ENCODE assay signal across 9 mouse cellular contexts in genomic region chr9:21769558-21770183, GRCm38 (mm10). TPM values are rescaled to one million over a fixed set of nuclear protein-coding genes. Genes with fewer than 3 reads are reported as not detected.
DNase-seq lines count a peak whose midpoint lies in the region; ATAC-seq and TF ChIP-seq lines count a peak whose summit lies in the region.
"Had no signal": no experiment of that assay in that cellular context is flagged by ENCODE, and none has a peak within 500 bp of the region (broad histone marks: within the 10 kb centered on the region; RNA-seq: fewer than 3 reads in every experiment).

No protein-coding gene starts in this region.

- no peaks in the 10 kb centered on the region for H3K9me3 ChIP-seq in hindbrain, embryonic 10.5 days
- no peaks in the 10 kb centered on the region for H3K9me3 ChIP-seq in hindbrain, embryonic 11.5 days (ENCODE audit: control insufficient read depth, low read length)
- no peaks in the 10 kb centered on the region for H3K9me3 ChIP-seq in ES-E14 (ENCODE audit: control insufficient read depth, insufficient read depth, low read depth, low read length)
- H3K9me3 ChIP-seq in intestine, embryonic 16.5 days (ENCODE audit: control insufficient read depth, low read length) = no peaks in the 10 kb centered on the region
- H3K9me3 ChIP-seq: G1E had no signal

- peak overlapping the region; percentile 69 for H3K27ac ChIP-seq in hindbrain, embryonic 10.5 days
- H3K27ac ChIP-seq in hindbrain, embryonic 11.5 days (ENCODE audit: low read depth, low read length) = no peak overlapping the region
- H3K27ac ChIP-seq in ES-E14 (ENCODE audit: insufficient read depth, low read depth, low read length, poor library complexity, severe bottlenecking) = peak overlapping the region; percentile 85
- peak overlapping the region; percentile 39; the same call in 1 of the 2 replicates for H3K27ac ChIP-seq in intestine, embryonic 16.5 days (ENCODE audit: low read length)

- no peak overlapping the region for H3K9ac ChIP-seq in hindbrain, embryonic 11.5 days (ENCODE audit: low read depth, low read length)
- H3K9ac ChIP-seq in ES-E14 (ENCODE audit: insufficient read depth, low read depth, low read length, poor library complexity, severe bottlenecking) = peak overlapping the region; percentile 27
- no peak overlapping the region for H3K9ac ChIP-seq in intestine, embryonic 16.5 days (ENCODE audit: low read depth, low read length)

- H3K4me2 ChIP-seq in hindbrain, embryonic 11.5 days (replicated peaks; ENCODE audit: low read depth, low read length) = no peak overlapping the region
- H3K4me2 ChIP-seq in intestine, embryonic 16.5 days (ENCODE audit: low read depth, low read length) = no peak overlapping the region

- ATAC-seq in hindbrain, embryonic 11.5 days (ENCODE audit: low FRiP score) = no peak
- ATAC-seq in erythroblast, adult 5-6 weeks (replicated peaks; ENCODE audit: low FRiP score, poor library complexity, severe bottlenecking) = 0 out of 2 replicates have a peak, but pooled peaks have one; percentile 43
- ATAC-seq in intestine, embryonic 16.5 days = 0 out of 2 replicates have a peak, but pooled peaks have one; percentile 18

- peaks cover 26% of the 10 kb centered on the region for H3K4me1 ChIP-seq in hindbrain, embryonic 10.5 days (replicated peaks)
- peaks cover 2% of the 10 kb centered on the region; the same call in 1 of the 2 replicates for H3K4me1 ChIP-seq in hindbrain, embryonic 11.5 days (replicated peaks; ENCODE audit: control insufficient read depth, insufficient read depth, low read length)
- H3K4me1 ChIP-seq in ES-E14 (ENCODE audit: control insufficient read depth in 2 of 2, insufficient read depth in 2 of 2, low read length in 2 of 2, poor library complexity in 1 of 2) = peaks cover 19 to 24% of the 10 kb centered on the region in 2 experiments
- H3K4me1 ChIP-seq in intestine, embryonic 16.5 days (ENCODE audit: control insufficient read depth, insufficient read depth, low read length) = 0 out of 2 replicates have a peak, but pooled peaks cover 5% of the 10 kb centered on the region

- no peak overlapping the region for H3K4me3 ChIP-seq in hindbrain, embryonic 10.5 days
- no peak overlapping the region for H3K4me3 ChIP-seq in hindbrain, embryonic 11.5 days (ENCODE audit: low read depth, low read length)
- peak overlapping the region in 1 of 2 experiments; percentile 46; a peak in 2 of 4 replicates for H3K4me3 ChIP-seq in ES-E14 (ENCODE audit: insufficient read depth in 1 of 2, low read depth in 1 of 2, low read length in 2 of 2, poor library complexity in 1 of 2, severe bottlenecking in 1 of 2)
- H3K4me3 ChIP-seq in intestine, embryonic 16.5 days (ENCODE audit: low read length) = no peak overlapping the region

- H3K36me3 ChIP-seq in hindbrain, embryonic 10.5 days = peaks cover 53% of the 10 kb centered on the region
- H3K36me3 ChIP-seq in hindbrain, embryonic 11.5 days (ENCODE audit: control insufficient read depth, insufficient read depth, low read length) = no peaks in the 10 kb centered on the region
- H3K36me3 ChIP-seq in ES-E14 (ENCODE audit: control insufficient read depth, insufficient read depth, low read length, poor library complexity, severe bottlenecking) = peaks cover 34% of the 10 kb centered on the region
- H3K36me3 ChIP-seq in intestine, embryonic 16.5 days (ENCODE audit: control insufficient read depth, insufficient read depth, low read length) = peaks cover 14% of the 10 kb centered on the region
- H3K36me3 ChIP-seq: G1E had no signal

- DNase-seq in hindbrain, embryonic 10.5 days (ENCODE audit: low spot score) = no peak
- DNase-seq in hindbrain, embryonic 11.5 days (ENCODE audit: low spot score) = no peak
- no peak for DNase-seq in ES-E14 (ENCODE audit: low read depth, low spot score)
- DNase-seq in right cerebral cortex, postnatal 4 days = no peak
- DNase-seq in urinary bladder, adult 18-20 months (ENCODE audit: low spot score in 2 of 2) = no peak
- DNase-seq in embryo, embryonic 11 days = no peak

- no peaks in the 10 kb centered on the region for H3K27me3 ChIP-seq in hindbrain, embryonic 10.5 days (ENCODE audit: insufficient read depth, poor library complexity, severe bottlenecking)
- H3K27me3 ChIP-seq in hindbrain, embryonic 11.5 days (ENCODE audit: control insufficient read depth, insufficient read depth, low read length) = no peaks in the 10 kb centered on the region
- no peaks in the 10 kb centered on the region for H3K27me3 ChIP-seq in intestine, embryonic 16.5 days (replicated peaks; ENCODE audit: control insufficient read depth, insufficient read depth, low read length)

- 78% methylated on average over 26 of the region's 26 CpGs for WGBS in hindbrain, embryonic 10.5 days
- 82% methylated on average over 26 of the region's 26 CpGs for WGBS in hindbrain, embryonic 11.5 days
- 78% methylated on average over 26 of the region's 26 CpGs for WGBS in intestine, embryonic 16.5 days

- in situ Hi-C loops in ES-E14 (cut with MboI; ENCODE audit: low sequenced_read_pairs in 2 of 2, unreplicated experiment in 2 of 2) = no loop called here

TF ChIP-seq in ES-E14, 5 proteins besides CTCF, POLR2A, EP300 and RAD21:
- TF ChIP-seq ZNF384 (IDR thresholded peaks at IDR 0.05; ENCODE audit: low read depth, low read length) (no peak), HCFC1 (IDR thresholded peaks at IDR 0.05; ENCODE audit: borderline replicate concordance, insufficient read depth, low read length) (no peak), ZC3H11A (IDR thresholded peaks at IDR 0.05; ENCODE audit: borderline replicate concordance, low read depth, low read length) (no peak), MAFK (IDR thresholded peaks at IDR 0.05; ENCODE audit: insufficient read depth, low read depth, low read length) (no peak), CHD2 (IDR thresholded peaks at IDR 0.05; ENCODE audit: low read depth, low read length) (no peak)
TF ChIP-seq in ES-E14: peak in this region for 0.

RNA-seq across cellular contexts. Expression of gene Spc24, which starts 9.6 kb away (rescaled TPM):
- polyA plus RNA-seq in hindbrain, embryonic 10.5 days (2016; fragmentation: Nextera tagmentation; extraction: Ambion mirVana) = 132 and 165 TPM in 2 replicates
- 94.3 and 101 TPM in 2 replicates for polyA plus RNA-seq in hindbrain, embryonic 11.5 days (2014; fragmentation: Nextera tagmentation; extraction: Ambion mirVana)
- 127 and 169 TPM in 2 replicates for total RNA-seq in ES-E14 (2012; rRNA removed)
- 28.0 and 63.8 TPM in 2 replicates for total RNA-seq in erythroblast, adult 5-6 weeks (2015; ENCODE audit: low replicate concordance)
- 23.6 and 31.9 TPM in 2 replicates for total RNA-seq in erythroblast, adult 5-6 weeks (2017; ENCODE audit: low replicate concordance)
- polyA plus RNA-seq in intestine, embryonic 16.5 days (2015; fragmentation: Nextera tagmentation; extraction: Ambion mirVana) = 85.5 and 106 TPM in 2 replicates

RNA-seq across cellular contexts. Expression of gene Kank2, which starts 28.9 kb away (rescaled TPM):
- 10.0 and 11.0 TPM in 2 replicates for polyA plus RNA-seq in hindbrain, embryonic 10.5 days (2016; fragmentation: Nextera tagmentation; extraction: Ambion mirVana)
- 4.1 and 4.7 TPM in 2 replicates for polyA plus RNA-seq in hindbrain, embryonic 11.5 days (2014; fragmentation: Nextera tagmentation; extraction: Ambion mirVana)
- total RNA-seq in ES-E14 (2012; rRNA removed) = 32.6 and 51.6 TPM in 2 replicates
- 1.2 TPM in 1 of 2 replicates, not detected in the other for total RNA-seq in erythroblast, adult 5-6 weeks (2015; ENCODE audit: low replicate concordance)
- 0.09 TPM in 1 of 2 replicates, not detected in the other for total RNA-seq in erythroblast, adult 5-6 weeks (2017; ENCODE audit: low replicate concordance)
- polyA plus RNA-seq in intestine, embryonic 16.5 days (2015; fragmentation: Nextera tagmentation; extraction: Ambion mirVana) = 9.7 and 9.9 TPM in 2 replicates
- polyA plus RNA-seq: G1E had no signal

RNA-seq across cellular contexts. Expression of gene Ldlr, which starts 46.4 kb away (rescaled TPM):
- 51.1 and 55.1 TPM in 2 replicates for polyA plus RNA-seq in hindbrain, embryonic 10.5 days (2016; fragmentation: Nextera tagmentation; extraction: Ambion mirVana)
- 17.9 and 22.0 TPM in 2 replicates for polyA plus RNA-seq in hindbrain, embryonic 11.5 days (2014; fragmentation: Nextera tagmentation; extraction: Ambion mirVana)
- total RNA-seq in ES-E14 (2012; rRNA removed) = 95.7 and 184 TPM in 2 replicates
- 2.5 and 6.9 TPM in 2 replicates for total RNA-seq in erythroblast, adult 5-6 weeks (2015; ENCODE audit: low replicate concordance)
- 3.7 and 5.4 TPM in 2 replicates for total RNA-seq in erythroblast, adult 5-6 weeks (2017; ENCODE audit: low replicate concordance)
- 86.7 and 88.2 TPM in 2 replicates for polyA plus RNA-seq in intestine, embryonic 16.5 days (2015; fragmentation: Nextera tagmentation; extraction: Ambion mirVana)
